Mouse (Mus musculus) embryonic fibroblast, embryonic 13.5 days (primary cell): Measurements from ENCODE around the gene Appl1. TPM values are rescaled to one million over a fixed set of nuclear protein-coding genes. Genes with fewer than 3 reads are reported as not detected.

Experiments used
- H3K27ac ChIP-seq: 2 replicates; pipeline ENCODE4 v1.5.1; 2012; ENCODE audit warnings: low read length, control low read depth, inconsistent platforms; ENCODE audit not compliant: insufficient read depth
- H3K4me1 ChIP-seq: 2 replicates; pipeline ENCODE4 v1.6.1; 2011; ENCODE audit warnings: low read length; ENCODE audit not compliant: control insufficient read depth, insufficient read depth
- H3K4me3 ChIP-seq: 2 replicates; pipeline ENCODE4 v1.5.1; 2011; ENCODE audit warnings: mild to moderate bottlenecking, control low read depth, low read length; ENCODE audit not compliant: insufficient read depth
- CTCF ChIP-seq: IDR thresholded peaks from 2 replicates; pipeline ENCODE4 v1.5.1; 2011; ENCODE audit warnings: mild to moderate bottlenecking, control low read depth, low read length, moderate library complexity, borderline replicate concordance; ENCODE audit not compliant: insufficient read depth
- POLR2A ChIP-seq: IDR thresholded peaks from 2 replicates; pipeline ENCODE4 v1.6.1; 2011; ENCODE audit warnings: low read depth, mild to moderate bottlenecking, control low read depth, low read length, moderate library complexity
- polyA plus RNA-seq: library from polyadenylated mRNA; stranded (reverse); fragments of >200 nt; gene quantifications from 2 replicates; pipeline ENCODE4 v1.2.4, GENCODE M21; 2011; ENCODE audit warnings: low read depth; ENCODE audit not compliant: missing spikeins, insufficient read length

Appl1 gene
- polyA plus RNA-seq, 1 experiment = 78.0 TPM

GRCm38 (mm10) chr14:26878756-26879155 is 92.3 kb downstream of the Appl1 start:
- H3K27ac ChIP-seq = no peak overlapping the region
- TF ChIP-seq POLR2A (no peak), CTCF (no peak)
- H3K4me3 ChIP-seq = no peak overlapping the region
- no peaks in the 10 kb centered on the region for H3K4me1 ChIP-seq

Other genes with a start within 250 kb of the Appl1 start
- not detected in 2 replicates for gene Asb14, start 76.7 kb downstream of the Appl1 start, polyA plus RNA-seq
- not detected in 2 replicates for gene Hesx1, start 23.2 kb upstream of the Appl1 start, polyA plus RNA-seq
- gene Il17rd, start 67.7 kb upstream of the Appl1 start, polyA plus RNA-seq = 10.2 and 19.3 TPM in 2 replicates
- gene Arhgef3, start 143.7 kb upstream of the Appl1 start, polyA plus RNA-seq = 1.3 and 2.5 TPM in 2 replicates